Mouse (Mus musculus) E14TG2a.4 (cell line): ENCODE results near the gene Chmp3.

ENCODE experiments used
- CTCF ChIP-seq: conservative IDR thresholded peaks from 2 replicates; pipeline ENCODE4 v1.5.1; 2014; ENCODE audit warnings: low read length
- NANOG ChIP-seq: IDR thresholded peaks from 2 replicates; pipeline ENCODE4 v1.6.1; 2014; ENCODE audit warnings: borderline replicate concordance, low read length, mixed read lengths
- POU5F1 ChIP-seq: IDR thresholded peaks from 2 replicates; pipeline ENCODE4 v1.6.1; 2014; ENCODE audit warnings: low read length, borderline replicate concordance

DNA sequence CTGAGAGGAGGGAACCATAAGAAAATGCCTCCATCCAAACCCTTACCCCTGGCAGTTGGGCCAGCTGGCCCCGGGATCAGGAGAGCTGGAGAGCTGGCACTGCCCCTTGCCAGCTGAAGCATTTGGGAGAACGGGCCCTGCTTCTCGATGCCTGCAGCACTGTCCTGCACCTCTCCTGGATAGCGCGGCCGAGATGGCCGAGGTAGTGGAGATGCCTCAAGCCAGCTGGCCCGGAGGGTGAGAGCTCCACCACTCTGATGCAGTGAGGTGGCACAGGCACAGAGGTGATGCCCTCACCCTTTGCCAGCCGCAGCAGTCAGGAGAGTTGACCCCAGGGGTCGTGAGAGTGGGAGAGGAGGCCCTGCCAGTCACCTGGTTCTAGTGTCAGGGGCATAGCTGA lies 16.5 kb upstream of the Chmp3 start:
- TF ChIP-seq CTCF = no peak
- no peak for TF ChIP-seq NANOG
- no peak for TF ChIP-seq POU5F1
